Mouse (Mus musculus) lung, adult 18-20 months (tissue): ENCODE measurements around the gene Aamdc.

Source experiments
- DNase-seq, 2 experiments: peaks; one replicate each; pipeline ENCODE4 v3.0.0; 2022; ENCODE audit warnings: mixed read lengths in 2 of 2

Gene Aamdc

DNA sequence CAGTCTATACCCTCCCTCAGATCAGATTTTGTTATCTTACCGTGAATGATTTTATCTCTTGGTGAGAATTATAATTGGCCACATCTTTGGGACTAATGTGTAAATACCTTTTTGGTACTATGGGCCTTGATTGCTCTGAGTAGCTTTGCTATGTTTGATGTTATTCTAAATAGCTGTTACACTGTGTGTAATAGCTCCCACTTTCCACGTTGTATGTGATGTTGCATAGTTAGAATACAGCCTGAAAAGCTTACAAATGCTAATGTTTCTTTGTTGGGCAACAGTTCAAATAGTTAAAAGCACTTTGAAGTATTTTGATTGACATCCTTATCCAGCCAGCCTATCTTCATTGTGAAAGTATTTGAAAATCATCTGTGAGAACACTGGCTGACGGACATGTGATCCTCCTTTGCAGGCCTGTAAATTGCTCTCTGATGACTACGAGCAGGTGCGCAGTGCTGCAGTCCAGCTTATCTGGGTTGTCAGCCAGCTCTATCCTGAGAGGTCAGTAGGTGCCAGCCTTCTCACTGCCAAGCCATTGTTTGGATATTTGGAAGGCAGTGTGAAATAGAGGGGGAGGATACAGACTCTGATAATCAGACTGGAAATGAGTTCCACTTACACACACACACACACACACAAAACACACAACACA, 78.6 kb downstream of the Aamdc start:
- peak; percentile 22 to 41 for DNase-seq
